Mouse (Mus musculus) gastrocnemius, postnatal 36 days (tissue): Measurements from ENCODE around the gene Krt27. TPM values are rescaled to one million over a fixed set of nuclear protein-coding genes. Genes with fewer than 3 reads are reported as not detected.

Experiments used
- DNase-seq, 2 experiments: peaks; one replicate each; pipeline ENCODE4 v3.0.0; 2022
- intact Hi-C: fragments of 180-260 bp; cut with DNase I; formaldehyde crosslinking; loops from one replicate; pipeline ENCODE4 v1.15.1; 2025
- long read RNA-seq, 2 experiments: library from polyadenylated mRNA; stranded (forward); transcript quantifications; one replicate each; pipeline ENCODE4 v2.0.0; 2021
- total RNA-seq, 2 experiments: library from RNA; stranded (reverse); gene quantifications; 2 replicates each; pipeline ENCODE4 v1.2.3; 2021

Gene Krt27
- total RNA-seq, result not detected
- long read RNA-seq, experiment 1, result 0 reads
- long read RNA-seq, experiment 2, result 0 reads

- no peak for DNase-seq
- intact Hi-C loops, result no loop called here
Measured at GRCm38 (mm10) chr11:99351004-99351403, at the start of gene Krt27. Krt27 (minus strand) TSS chr11:99351104.

- no peak for DNase-seq
- intact Hi-C loops, result no loop called here
Measured at GRCm38 (mm10) chr11:99399956-99400549, 49.1 kb upstream of the Krt27 start.

GRCm38 (mm10) chr11:99398832-99399231 is 47.9 kb upstream of the Krt27 start:
- intact Hi-C loops, result no loop called here

GRCm38 (mm10) chr11:99398084-99398483 is 47.2 kb upstream of the Krt27 start:
- DNase-seq, result no peak
- intact Hi-C loops, result no loop called here

More at GRCm38 (mm10) chr11:99398832-99399231, 47.9 kb upstream of the Krt27 start:
- DNase-seq, result no peak

- no peak for DNase-seq
- intact Hi-C loops, result no loop called here
Measured at GRCm38 (mm10) chr11:99396661-99397060, 45.8 kb upstream of the Krt27 start.

- DNase-seq, result no peak
- intact Hi-C loops, result no loop called here
Measured at GRCm38 (mm10) chr11:99396034-99396433, 45.1 kb upstream of the Krt27 start.

- intact Hi-C loops, result no loop called here
- no peak for DNase-seq
Measured at GRCm38 (mm10) chr11:99392492-99392891, 41.6 kb upstream of the Krt27 start.

GRCm38 (mm10) chr11:99391375-99391774 is 40.5 kb upstream of the Krt27 start:
- intact Hi-C loops, result no loop called here
- no peak for DNase-seq

GRCm38 (mm10) chr11:99390866-99391265 is 40.0 kb upstream of the Krt27 start:
- intact Hi-C loops, result no loop called here
- no peak for DNase-seq

- intact Hi-C loops, result loop anchor here (10.0 kb wide), 1 partner anchor 186 kb away; no protein-coding TSS in a partner anchor
- DNase-seq, result no peak
Measured at GRCm38 (mm10) chr11:99389264-99389663, 38.4 kb upstream of the Krt27 start, which contains the start of gene Krt10. Krt10 (minus strand) TSS chr11:99389364.

GRCm38 (mm10) chr11:99388661-99389060 is 37.8 kb upstream of the Krt27 start:
- intact Hi-C loops, result loop anchor here (10.0 kb wide), 1 partner anchor 186 kb away; no protein-coding TSS in a partner anchor
- DNase-seq, result no peak

GRCm38 (mm10) chr11:99385813-99386721 is 35.2 kb upstream of the Krt27 start:
- intact Hi-C loops, result loop anchor here (10.0 kb wide), 1 partner anchor 189 kb away; no protein-coding TSS in a partner anchor
- peak; percentile 83 to 89 for DNase-seq

GRCm38 (mm10) chr11:99379568-99379967 is 28.7 kb upstream of the Krt27 start:
- DNase-seq, result peak; percentile 51 to 60
- intact Hi-C loops, result loop anchor here (10.0 kb wide), 1 partner anchor 905 kb away; no protein-coding TSS in a partner anchor

- intact Hi-C loops, result loop anchor here (10.0 kb wide), 1 partner anchor 910 kb away; no protein-coding TSS in a partner anchor
- DNase-seq, result no peak
Measured at GRCm38 (mm10) chr11:99374803-99375202, 23.9 kb upstream of the Krt27 start, which contains the start of gene Krt28. Krt28 (minus strand) TSS chr11:99374903.

GRCm38 (mm10) chr11:99369853-99370451 is 19.0 kb upstream of the Krt27 start:
- intact Hi-C loops, result loop anchor here (10.0 kb wide), 1 partner anchor 915 kb away; no protein-coding TSS in a partner anchor
- no peak for DNase-seq

GRCm38 (mm10) chr11:99369229-99369628 is 18.3 kb upstream of the Krt27 start:
- intact Hi-C loops, result no loop called here
- DNase-seq, result no peak

- intact Hi-C loops, result no loop called here
- DNase-seq, result no peak
Measured at GRCm38 (mm10) chr11:99366791-99367190, 15.9 kb upstream of the Krt27 start.

GRCm38 (mm10) chr11:99364412-99364811 is 13.5 kb upstream of the Krt27 start:
- intact Hi-C loops, result no loop called here
- DNase-seq, result no peak

GRCm38 (mm10) chr11:99361423-99361822 is 10.5 kb upstream of the Krt27 start:
- DNase-seq, result no peak
- intact Hi-C loops, result no loop called here

GRCm38 (mm10) chr11:99339299-99339847 is 11.5 kb downstream of the Krt27 start:
- DNase-seq, result no peak
- intact Hi-C loops, result no loop called here
